Mouse (Mus musculus) adrenal gland, postnatal 14 days (tissue): ENCODE results near the gene Inpp4a. TPM values are rescaled to one million over a fixed set of nuclear protein-coding genes. Genes with fewer than 3 reads are reported as not detected.

ENCODE experiments used
- DNase-seq: peaks from one replicate; pipeline ENCODE4 v3.0.0; 2021; ENCODE audit warnings: mixed read lengths
- long read RNA-seq, 2 experiments: library from polyadenylated mRNA; stranded (forward); transcript quantifications; one replicate each; pipeline ENCODE4 v2.0.0; 2021
- total RNA-seq: library from RNA; stranded (reverse); gene quantifications from 2 replicates; pipeline ENCODE4 v1.2.3, GENCODE M21; 2021

The Inpp4a gene
- 21.2 and 23.5 TPM in 2 replicates for total RNA-seq
- long read RNA-seq, experiment 1: 0 reads
- long read RNA-seq, experiment 2, partial matches to known transcripts: 0 of 3 reads
- long read RNA-seq, experiment 2, other reads (novel, unspliced or antisense): 3 of 3 reads

GRCm38 (mm10) chr1:37299540-37300491, at the start of gene Inpp4a:
Gene Inpp4a (plus strand): TSS chr1:37299865.
- DNase-seq: peak; percentile 99

GRCm38 (mm10) chr1:37250643-37251310, 48.9 kb upstream of the Inpp4a start:
- peak; percentile 88 for DNase-seq

- no peak for DNase-seq
Observed at GRCm38 (mm10) chr1:37258443-37258842, 41.2 kb upstream of the Inpp4a start.

DNA sequence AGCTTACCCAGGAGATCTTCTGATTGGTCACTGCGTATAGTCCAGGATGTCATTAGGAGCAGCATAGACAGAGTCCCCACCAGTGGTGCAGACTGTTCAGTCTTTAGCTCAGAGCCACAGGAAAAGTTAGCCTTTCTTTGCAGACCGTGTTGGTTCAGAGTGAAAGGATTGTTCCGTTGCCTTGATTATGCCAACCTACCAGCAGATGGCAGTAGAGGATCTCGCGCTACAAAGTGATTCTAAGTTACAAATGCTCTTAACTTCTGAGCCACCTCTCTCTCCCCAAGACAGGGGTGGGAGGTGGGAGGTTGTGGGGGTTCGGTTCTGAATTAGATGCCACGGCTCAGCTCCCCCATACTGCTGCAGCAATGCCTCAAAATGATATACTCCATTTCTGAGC, 27.2 kb upstream of the Inpp4a start:
- DNase-seq: peak; percentile 73

- DNase-seq: no peak
Observed at GRCm38 (mm10) chr1:37286556-37286955, 13.1 kb upstream of the Inpp4a start.

- DNase-seq: peak; percentile 53
Observed at GRCm38 (mm10) chr1:37287748-37288147, 11.9 kb upstream of the Inpp4a start.

- peak; percentile 60 for DNase-seq
Observed at GRCm38 (mm10) chr1:37288181-37288935, 11.3 kb upstream of the Inpp4a start.

- DNase-seq: no peak
Observed at GRCm38 (mm10) chr1:37288941-37289340, 10.7 kb upstream of the Inpp4a start.

- no peak for DNase-seq
Observed at GRCm38 (mm10) chr1:37296414-37296813, 3.3 kb upstream of the Inpp4a start.

DNA sequence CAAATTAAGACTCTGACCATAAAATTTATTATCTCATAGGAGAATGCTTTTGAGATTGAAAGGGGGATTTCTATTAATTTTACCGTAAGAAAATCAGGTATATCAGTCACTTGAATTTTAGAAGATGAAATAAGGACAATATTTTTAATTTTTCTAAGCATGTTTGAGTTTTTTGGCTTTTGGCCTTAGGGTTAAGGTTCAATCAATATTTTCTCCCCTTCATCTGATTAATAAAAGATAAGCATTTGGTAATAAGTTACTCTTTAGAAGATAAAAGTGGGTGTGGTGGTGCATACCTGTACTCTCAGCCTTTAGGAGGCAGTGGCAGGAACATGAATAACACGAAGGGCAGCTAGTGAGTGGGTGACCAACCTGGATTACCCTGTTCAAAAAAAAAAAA, 761 bp upstream of the Inpp4a start:
- DNase-seq: no peak

GRCm38 (mm10) chr1:37300650-37301049, 985 bp downstream of the Inpp4a start:
- peak; percentile 31 for DNase-seq

- DNase-seq: no peak
Observed at GRCm38 (mm10) chr1:37302801-37303200, 3.1 kb downstream of the Inpp4a start.

DNA sequence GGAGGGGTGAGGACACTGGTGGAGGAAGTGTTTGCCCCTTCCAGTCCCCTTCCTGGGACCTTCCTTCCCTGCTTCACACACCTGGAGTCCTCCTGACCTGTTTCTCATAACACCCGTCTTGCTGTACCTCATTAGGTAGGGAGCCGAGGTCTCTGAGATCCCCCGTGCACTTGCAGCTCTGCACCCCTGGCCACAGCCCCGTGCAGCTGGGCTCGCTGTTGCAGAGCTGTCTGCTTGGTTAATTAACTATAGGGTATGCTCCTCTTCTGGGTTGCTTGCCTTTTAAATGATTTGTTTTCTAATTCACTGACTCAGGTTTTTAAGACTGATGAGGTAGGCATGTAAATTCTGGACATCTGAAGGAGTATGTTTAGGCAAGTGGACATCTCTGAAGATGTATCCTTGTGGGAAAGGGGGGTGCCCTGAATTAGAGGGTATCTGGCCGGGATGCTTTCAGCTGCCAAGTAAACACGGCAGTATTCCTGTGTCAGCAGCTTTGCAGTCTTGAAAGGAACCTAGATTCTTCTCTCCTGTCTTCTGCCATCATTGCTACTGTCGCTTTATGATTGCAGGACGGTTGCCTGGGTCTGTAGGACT, 6.1 kb downstream of the Inpp4a start:
- DNase-seq: no peak

GRCm38 (mm10) chr1:37307586-37307985, 7.9 kb downstream of the Inpp4a start:
- DNase-seq: no peak

DNA sequence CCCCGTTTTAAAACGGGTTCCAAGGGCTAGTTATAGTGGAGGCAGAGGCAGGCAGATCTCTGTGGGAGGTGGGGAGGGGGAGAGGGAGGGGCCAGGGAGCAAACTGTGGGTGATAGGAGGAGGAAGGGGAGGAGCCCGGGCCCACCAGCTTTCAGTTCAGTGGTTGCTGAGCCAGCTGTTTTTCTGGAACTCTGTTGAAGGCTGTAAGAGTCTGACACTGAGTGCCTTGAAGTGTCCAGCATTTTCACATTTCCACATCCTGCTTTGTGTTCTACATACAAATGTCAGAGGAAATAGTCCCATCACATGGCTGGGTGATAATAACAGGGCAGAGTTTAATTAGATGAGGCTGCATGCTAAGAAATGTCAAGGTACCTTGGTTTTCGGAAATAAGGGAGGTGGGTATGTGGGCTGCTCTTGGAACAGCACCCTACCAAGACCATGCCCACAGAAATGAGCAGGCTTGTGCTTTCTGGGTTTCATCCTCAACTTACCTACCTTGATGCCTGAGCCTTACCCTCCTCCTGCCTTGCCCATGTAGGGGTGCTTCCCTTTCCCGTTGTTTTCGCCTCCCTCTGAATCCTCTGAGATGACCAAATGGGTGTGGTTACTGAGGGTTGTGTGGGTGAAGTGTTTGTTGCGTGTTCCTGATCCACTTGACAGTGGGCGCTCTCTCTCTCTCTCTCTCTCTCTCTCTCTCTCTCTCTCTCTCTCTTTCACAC, 8.5 kb downstream of the Inpp4a start:
- no peak for DNase-seq

- DNase-seq: no peak
Observed at GRCm38 (mm10) chr1:37308743-37309100, 9.1 kb downstream of the Inpp4a start.

DNA sequence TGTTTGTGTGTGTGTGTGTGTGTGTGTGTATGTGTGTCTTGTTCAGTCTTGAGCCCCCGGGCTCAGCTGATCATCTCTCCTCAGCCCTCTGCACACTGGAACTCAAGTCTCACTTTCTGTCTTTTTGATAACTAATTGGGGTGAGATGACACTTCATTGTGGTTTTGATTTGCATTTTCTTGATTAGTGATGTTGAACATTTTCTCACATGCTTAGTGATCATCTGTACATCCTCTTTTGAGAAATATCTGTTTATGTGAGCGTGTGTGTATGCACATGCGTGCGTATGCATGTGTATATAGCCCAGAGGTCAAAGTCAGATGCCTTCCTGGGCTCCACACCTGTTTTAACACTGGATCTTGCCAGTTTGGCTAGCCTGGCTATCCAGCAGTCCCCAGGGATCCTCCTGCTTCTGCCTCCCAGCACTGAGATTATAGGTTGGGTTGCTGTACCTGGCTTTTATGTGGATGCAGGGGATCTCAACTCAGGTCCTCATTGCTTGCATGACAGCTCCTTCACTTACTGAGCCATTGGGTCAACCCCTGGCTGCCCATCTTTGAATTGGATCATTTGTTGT, 10.4 kb downstream of the Inpp4a start:
- DNase-seq: no peak

- DNase-seq: no peak
Observed at GRCm38 (mm10) chr1:37314338-37314737, 14.7 kb downstream of the Inpp4a start.

DNA sequence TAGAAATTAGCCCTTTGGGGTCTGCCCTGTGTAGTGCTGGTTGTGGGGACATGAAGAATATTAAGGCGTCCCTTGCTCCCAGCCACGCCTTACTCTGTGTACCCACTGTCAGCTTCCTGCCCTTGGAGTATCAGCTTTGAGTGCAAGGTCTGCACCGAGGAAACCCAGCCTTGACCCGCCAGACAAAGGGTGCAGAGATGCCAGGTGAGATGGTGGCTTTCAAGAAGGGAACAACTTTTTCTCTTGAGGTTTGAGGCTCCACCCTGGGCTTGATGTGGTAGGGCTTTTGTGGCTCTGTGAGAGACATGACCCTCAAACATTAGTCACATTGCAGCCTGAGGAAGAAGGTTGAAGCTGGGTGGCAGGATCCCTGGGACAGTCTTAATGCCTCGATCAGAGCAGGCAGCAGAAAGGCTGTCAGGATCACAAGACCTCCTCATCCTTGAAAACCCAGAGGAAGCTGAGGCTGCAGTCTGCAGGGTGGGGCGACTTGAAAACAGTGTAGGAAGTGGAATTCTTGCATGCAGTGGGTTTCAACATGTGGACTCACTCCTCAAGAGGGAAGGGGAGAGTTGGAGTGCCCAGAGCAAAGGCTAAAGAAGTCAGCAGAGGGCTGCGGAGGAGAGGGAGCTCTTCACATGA, 18.1 kb downstream of the Inpp4a start:
- no peak for DNase-seq

DNA sequence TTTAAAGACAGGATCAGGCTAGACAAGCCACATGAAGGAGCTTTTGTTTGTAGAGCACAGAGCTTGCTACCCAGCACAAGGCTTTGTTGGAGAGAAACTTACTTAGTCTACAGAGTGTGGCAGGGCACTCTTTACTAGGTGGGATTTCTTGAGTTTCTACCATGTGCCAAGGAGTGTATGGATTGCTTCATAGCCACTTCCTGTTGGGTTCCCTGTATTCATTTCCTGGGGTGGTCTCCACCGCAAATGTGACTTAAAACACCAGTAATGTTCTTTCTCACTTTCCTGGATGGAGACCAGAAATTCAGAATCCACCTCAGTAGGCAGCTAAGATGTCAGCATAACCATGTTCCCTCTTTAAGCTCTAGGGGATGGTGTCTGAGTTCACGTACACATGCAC, 18.9 kb downstream of the Inpp4a start:
- DNase-seq: no peak

- no peak for DNase-seq
Observed at GRCm38 (mm10) chr1:37322690-37323089, 23.0 kb downstream of the Inpp4a start.
